Mouse (Mus musculus): ENCODE data around the gene Slc4a4.

- TF ChIP-seq CTCF (IDR thresholded peaks at IDR 0.05; ENCODE audit: extremely low read depth, insufficient read depth, low read length) (no peak), POLR2A (IDR thresholded peaks at IDR 0.05; ENCODE audit: extremely low read depth, insufficient read depth, low read length) (no peak)
Observed at GRCm38 (mm10) chr5:88980740-88981139, 94.1 kb downstream of the Slc4a4 start.
